Mouse (Mus musculus) forebrain, embryonic 13.5 days (tissue): Measurements from ENCODE around the gene Mical2. TPM values are rescaled to one million over a fixed set of nuclear protein-coding genes. Genes with fewer than 3 reads are reported as not detected.

Experiments
- ATAC-seq: fragments of 200-750 bp; cut with Nextera tagmentation; 2 replicates; pipeline ENCODE4 v1.8.0; 2017
- H3K27ac ChIP-seq: fragments of 300-500 bp; sonication (generic); 2 replicates; pipeline ENCODE4 v1.5.1; 2015; ENCODE audit warnings: inconsistent platforms, mild to moderate bottlenecking, moderate library complexity
- H3K27me3 ChIP-seq: fragments of 300-500 bp; sonication (generic); 2 replicates; pipeline ENCODE4 v1.6.1; 2015; ENCODE audit warnings: mild to moderate bottlenecking, inconsistent platforms
- H3K36me3 ChIP-seq: fragments of 300-500 bp; sonication (generic); 2 replicates; pipeline ENCODE4 v1.6.1; 2015; ENCODE audit warnings: mild to moderate bottlenecking, inconsistent platforms; ENCODE audit not compliant: poor library complexity, severe bottlenecking
- H3K4me1 ChIP-seq: fragments of 300-500 bp; sonication (generic); 2 replicates; pipeline ENCODE4 v1.6.1; 2015; ENCODE audit warnings: inconsistent platforms
- H3K4me2 ChIP-seq: fragments of 300-500 bp; sonication (generic); 2 replicates; pipeline ENCODE4 v1.6.1; 2015; ENCODE audit warnings: inconsistent platforms, mild to moderate bottlenecking, moderate library complexity
- H3K4me3 ChIP-seq: fragments of 300-500 bp; sonication (generic); 2 replicates; pipeline ENCODE4 v1.5.1; 2015; ENCODE audit warnings: mild to moderate bottlenecking, inconsistent platforms
- H3K9ac ChIP-seq: fragments of 300-500 bp; sonication (generic); 2 replicates; pipeline ENCODE4 v1.6.1; 2015; ENCODE audit warnings: mild to moderate bottlenecking, inconsistent platforms
- H3K9me3 ChIP-seq: fragments of 300-500 bp; sonication (generic); replicated peaks from 2 replicates; pipeline ENCODE4 v1.6.1; 2016; ENCODE audit warnings: inconsistent platforms
- WGBS: fragments of 180-500 bp; shearing (Covaris S2); methylation state at CpG from one replicate; pipeline ENCODE4 v1.1.7; 2015; 5-methylcytosine and 5-hydroxymethylcytosine counted together
- polyA plus RNA-seq: library from polyadenylated mRNA; unstranded; fragments of >200 nt; fragmentation: Nextera tagmentation; extraction: Ambion mirVana; gene quantifications from 2 replicates; pipeline ENCODE4 v1.2.1, GENCODE M21; 2015

Mical2 gene
- polyA plus RNA-seq, 1 experiment from 2014 or later, result 1.1 TPM

DNA sequence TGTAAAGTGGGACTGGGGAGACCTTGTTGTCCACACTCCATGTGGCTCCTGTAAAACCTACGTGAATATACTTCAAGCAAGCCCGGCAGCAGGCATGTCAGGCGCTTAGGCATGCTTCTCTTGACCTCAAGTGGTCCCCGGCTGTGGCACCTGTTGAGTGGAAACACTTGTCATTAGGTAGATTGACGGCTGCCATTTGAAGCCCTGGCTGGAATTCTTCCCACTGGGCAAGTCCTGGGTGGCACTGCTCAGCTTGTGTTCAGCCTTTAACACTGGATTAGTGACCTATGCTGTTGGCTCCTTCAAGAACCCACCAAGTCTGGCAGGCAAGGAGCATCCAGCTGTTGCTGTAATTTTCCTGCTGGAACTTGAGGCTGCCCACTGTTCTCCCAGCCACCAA lies 63.9 kb downstream of the Mical2 start:
- ATAC-seq, result no peak
- WGBS, result 68% methylated on average over 5 of the region's 5 CpGs
- Histone ChIP-seq H3K27ac (no peak overlapping the region), H3K36me3 (no peaks in the 10 kb centered on the region), H3K4me2 (no peak overlapping the region), H3K4me3 (no peak overlapping the region), H3K4me1 (no peaks in the 10 kb centered on the region), H3K9me3 (no peaks in the 10 kb centered on the region), H3K27me3 (no peaks in the 10 kb centered on the region), H3K9ac (no peak overlapping the region)

GRCm38 (mm10) chr7:112289990-112290389 lies 64.3 kb downstream of the Mical2 start:
- H3K4me1 ChIP-seq, result no peaks in the 10 kb centered on the region
- H3K9me3 ChIP-seq, result no peaks in the 10 kb centered on the region
- 51% methylated on average over 4 of the region's 4 CpGs for WGBS
- H3K9ac ChIP-seq, result no peak overlapping the region
- no peaks in the 10 kb centered on the region for H3K36me3 ChIP-seq
- ATAC-seq, result no peak
- H3K4me3 ChIP-seq, result no peak overlapping the region
- H3K4me2 ChIP-seq, result no peak overlapping the region
- no peak overlapping the region for H3K27ac ChIP-seq
- no peaks in the 10 kb centered on the region for H3K27me3 ChIP-seq

GRCm38 (mm10) chr7:112293456-112294104 lies 67.9 kb downstream of the Mical2 start:
- no peak for ATAC-seq
- Histone ChIP-seq H3K27me3 (no peaks in the 10 kb centered on the region), H3K4me3 (no peak overlapping the region), H3K4me2 (no peak overlapping the region), H3K9me3 (no peaks in the 10 kb centered on the region), H3K9ac (no peak overlapping the region), H3K4me1 (no peaks in the 10 kb centered on the region), H3K27ac (no peak overlapping the region), H3K36me3 (no peaks in the 10 kb centered on the region)
- 59% methylated on average over 7 of the region's 7 CpGs for WGBS

DNA sequence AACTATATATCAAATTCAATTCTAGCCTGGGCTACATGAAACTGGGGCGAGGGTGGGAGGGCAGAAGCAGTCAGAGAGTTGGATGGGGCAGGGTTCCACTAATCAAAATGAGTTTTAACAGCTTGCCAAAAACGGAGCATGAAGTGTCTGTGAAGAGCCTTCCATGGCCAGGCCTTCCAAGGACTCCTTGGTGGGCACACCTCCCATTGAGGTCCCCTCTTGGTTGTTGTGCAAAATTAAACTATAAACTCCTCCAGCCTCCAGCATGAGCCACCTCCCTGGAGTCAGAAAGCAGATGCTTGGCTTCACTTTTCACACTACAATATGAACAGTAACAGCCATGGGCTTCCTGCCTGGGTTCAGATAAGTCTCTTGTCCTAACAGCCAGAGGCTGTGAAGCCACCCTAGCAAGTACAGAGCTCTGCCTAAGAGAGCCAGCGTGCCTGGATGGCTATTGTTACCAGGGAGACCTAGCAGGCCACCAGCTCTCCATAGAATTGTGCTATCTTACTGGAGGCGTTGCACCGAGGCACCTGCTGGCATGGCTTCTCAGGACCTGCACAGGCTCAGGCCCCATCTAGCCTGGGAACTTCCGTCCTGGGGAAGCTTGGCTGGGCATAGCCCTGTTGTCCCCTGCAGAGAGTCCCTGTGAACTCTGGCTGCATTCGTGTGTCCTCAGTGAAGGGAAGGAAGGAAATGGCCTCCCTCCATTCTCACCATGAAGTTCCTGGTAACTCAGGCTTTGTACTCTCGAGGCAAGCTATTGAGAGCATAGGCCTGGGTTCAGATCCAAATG lies 70.0 kb downstream of the Mical2 start:
- Histone ChIP-seq H3K27me3 (no peaks in the 10 kb centered on the region), H3K4me2 (no peak overlapping the region), H3K36me3 (no peaks in the 10 kb centered on the region), H3K9me3 (no peaks in the 10 kb centered on the region), H3K4me1 (no peaks in the 10 kb centered on the region), H3K4me3 (no peak overlapping the region), H3K27ac (no peak overlapping the region), H3K9ac (no peak overlapping the region)
- no peak for ATAC-seq
- 65% methylated on average over 8 of the region's 8 CpGs for WGBS

GRCm38 (mm10) chr7:112298032-112298431 lies 72.4 kb downstream of the Mical2 start:
- H3K9ac ChIP-seq, result no peak overlapping the region
- H3K4me2 ChIP-seq, result no peak overlapping the region
- 75% methylated on average over 9 of the region's 9 CpGs for WGBS
- H3K4me3 ChIP-seq, result no peak overlapping the region
- H3K4me1 ChIP-seq, result no peaks in the 10 kb centered on the region
- no peak for ATAC-seq
- H3K9me3 ChIP-seq, result no peaks in the 10 kb centered on the region
- H3K36me3 ChIP-seq, result no peaks in the 10 kb centered on the region
- no peaks in the 10 kb centered on the region for H3K27me3 ChIP-seq
- no peak overlapping the region for H3K27ac ChIP-seq

- no peak for ATAC-seq
- H3K4me2 ChIP-seq, result no peak overlapping the region
- H3K9me3 ChIP-seq, result no peaks in the 10 kb centered on the region
- no peaks in the 10 kb centered on the region for H3K27me3 ChIP-seq
- no peaks in the 10 kb centered on the region for H3K4me1 ChIP-seq
- H3K27ac ChIP-seq, result no peak overlapping the region
- WGBS, result 83% methylated on average over 3 of the region's 3 CpGs
- H3K36me3 ChIP-seq, result no peaks in the 10 kb centered on the region
- H3K9ac ChIP-seq, result no peak overlapping the region
- no peak overlapping the region for H3K4me3 ChIP-seq
These were observed 73.3 kb downstream of the Mical2 start for GRCm38 (mm10) chr7:112298871-112299422.

DNA sequence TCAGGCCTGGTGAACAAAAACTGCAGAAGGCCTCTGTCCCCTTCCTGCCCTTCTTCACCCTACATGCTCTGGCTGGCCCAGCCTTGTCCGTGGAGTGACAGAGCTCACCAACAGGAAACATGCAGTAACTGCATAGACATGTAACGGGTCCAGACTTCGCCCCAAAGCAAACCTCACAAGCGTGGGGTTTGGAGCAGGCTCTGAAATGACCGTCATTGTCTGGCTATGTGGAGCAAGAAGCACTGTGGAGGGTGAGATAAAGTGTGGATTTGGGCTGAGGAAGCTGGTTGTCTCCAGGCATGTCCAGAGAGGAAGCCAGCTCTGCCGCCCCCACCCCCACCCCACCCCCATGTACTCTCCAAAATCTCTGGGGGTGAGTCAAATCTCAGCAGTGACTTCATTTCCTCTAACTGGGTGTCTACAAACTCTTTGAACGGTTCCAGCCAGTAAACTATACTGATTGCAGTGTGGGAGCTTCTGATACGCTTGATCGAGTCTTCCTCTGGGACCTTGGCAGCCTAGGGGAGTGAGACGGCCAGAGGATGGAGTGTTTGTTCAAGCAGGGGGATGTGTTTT lies 74.0 kb downstream of the Mical2 start:
- H3K9ac ChIP-seq, result no peak overlapping the region
- 0 out of 2 replicates have a peak, but pooled peaks cover 3% of the 10 kb centered on the region for H3K4me1 ChIP-seq
- H3K4me3 ChIP-seq, result no peak overlapping the region
- no peak for ATAC-seq
- H3K27ac ChIP-seq, result no peak overlapping the region
- WGBS, result 76% methylated on average over 10 of the region's 10 CpGs
- no peaks in the 10 kb centered on the region for H3K9me3 ChIP-seq
- no peaks in the 10 kb centered on the region for H3K27me3 ChIP-seq
- no peak overlapping the region for H3K4me2 ChIP-seq
- H3K36me3 ChIP-seq, result no peaks in the 10 kb centered on the region

DNA sequence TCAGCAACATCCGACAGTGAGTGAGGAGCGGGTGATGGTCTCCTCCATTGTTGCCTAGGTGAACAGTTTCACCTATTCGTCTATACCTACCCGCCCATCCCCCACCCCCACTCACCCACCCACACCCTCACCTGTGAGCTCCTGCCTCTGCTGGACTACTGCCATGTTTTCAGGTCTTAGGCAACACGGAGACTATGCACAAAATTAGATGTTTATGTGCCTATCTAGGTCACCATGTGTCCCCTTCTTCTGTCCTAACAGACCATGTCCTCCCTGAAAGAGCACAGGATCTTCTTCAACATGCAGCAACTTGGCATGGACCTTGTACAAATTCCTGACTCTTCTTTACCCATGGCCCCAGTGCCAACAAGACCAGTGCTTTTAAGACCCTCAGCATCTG lies 74.5 kb downstream of the Mical2 start:
- Histone ChIP-seq H3K4me1 (0 out of 2 replicates have a peak, but pooled peaks cover 3% of the 10 kb centered on the region), H3K4me3 (no peak overlapping the region), H3K4me2 (no peak overlapping the region), H3K27me3 (no peaks in the 10 kb centered on the region), H3K9me3 (no peaks in the 10 kb centered on the region), H3K27ac (no peak overlapping the region), H3K36me3 (no peaks in the 10 kb centered on the region), H3K9ac (no peak overlapping the region)
- WGBS, result 91% methylated on average over 5 of the region's 5 CpGs
- no peak for ATAC-seq

GRCm38 (mm10) chr7:112301052-112301451 lies 75.4 kb downstream of the Mical2 start:
- no peak for ATAC-seq
- no peaks in the 10 kb centered on the region for H3K36me3 ChIP-seq
- H3K4me2 ChIP-seq, result no peak overlapping the region
- no peak overlapping the region for H3K4me3 ChIP-seq
- no peaks in the 10 kb centered on the region for H3K9me3 ChIP-seq
- H3K4me1 ChIP-seq, result 0 out of 2 replicates have a peak, but pooled peaks cover 3% of the 10 kb centered on the region
- H3K27ac ChIP-seq, result no peak overlapping the region
- no peaks in the 10 kb centered on the region for H3K27me3 ChIP-seq
- no peak overlapping the region for H3K9ac ChIP-seq

DNA sequence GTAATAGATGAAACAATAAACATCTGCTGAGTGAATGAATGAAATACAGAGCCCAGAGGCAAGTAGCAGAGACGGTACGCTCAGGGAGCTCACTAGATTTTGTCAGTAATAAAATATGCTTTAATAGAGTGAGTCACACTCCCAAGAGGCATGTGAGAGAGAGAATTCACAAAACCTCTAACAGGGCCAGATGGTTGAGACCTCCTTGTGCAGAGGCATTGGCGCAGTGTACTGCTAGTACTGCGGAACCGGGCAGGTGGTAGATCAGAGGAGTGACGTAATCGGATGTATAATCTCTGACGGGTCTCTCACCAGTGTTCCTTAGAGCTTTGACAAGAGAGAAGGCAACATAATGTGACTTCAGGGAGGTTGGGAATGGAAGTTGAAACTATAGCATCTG lies 78.7 kb downstream of the Mical2 start:
- H3K36me3 ChIP-seq, result no peaks in the 10 kb centered on the region
- 0 out of 2 replicates have a peak, but pooled peaks cover 3% of the 10 kb centered on the region for H3K4me1 ChIP-seq
- ATAC-seq, result no peak
- no peaks in the 10 kb centered on the region for H3K9me3 ChIP-seq
- no peaks in the 10 kb centered on the region for H3K27me3 ChIP-seq
- 84% methylated on average over 8 of the region's 8 CpGs for WGBS
- no peak overlapping the region for H3K4me2 ChIP-seq
- no peak overlapping the region for H3K9ac ChIP-seq
- H3K4me3 ChIP-seq, result no peak overlapping the region
- H3K27ac ChIP-seq, result no peak overlapping the region

- H3K27me3 ChIP-seq, result no peaks in the 10 kb centered on the region
- H3K36me3 ChIP-seq, result no peaks in the 10 kb centered on the region
- no peak for ATAC-seq
- 0 out of 2 replicates have a peak, but pooled peaks cover 6% of the 10 kb centered on the region for H3K4me1 ChIP-seq
- no peak overlapping the region for H3K27ac ChIP-seq
- no peak overlapping the region for H3K4me2 ChIP-seq
- no peaks in the 10 kb centered on the region for H3K9me3 ChIP-seq
- no peak overlapping the region for H3K4me3 ChIP-seq
- no peak overlapping the region for H3K9ac ChIP-seq
- WGBS, result 88% methylated on average over 11 of the region's 11 CpGs
These were observed 83.8 kb downstream of the Mical2 start for GRCm38 (mm10) chr7:112309289-112310016.

DNA sequence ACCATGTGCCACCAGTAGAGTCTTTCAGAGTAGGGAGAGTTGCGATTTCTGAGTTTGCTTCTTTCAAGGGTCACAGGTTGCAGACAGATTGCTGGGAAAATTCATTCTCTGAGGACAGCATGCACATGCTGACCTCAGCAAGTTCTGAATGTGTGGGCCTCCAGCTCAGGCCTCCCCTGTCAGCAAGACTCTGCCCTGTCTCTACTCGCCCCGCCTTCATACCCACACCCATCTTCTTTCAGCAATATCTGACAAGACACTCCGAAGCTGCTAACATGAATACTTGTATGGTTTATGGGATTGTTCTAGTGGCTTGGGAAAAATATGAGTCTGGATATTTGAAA lies 84.3 kb downstream of the Mical2 start:
- no peak overlapping the region for H3K9ac ChIP-seq
- H3K4me1 ChIP-seq, result 0 out of 2 replicates have a peak, but pooled peaks cover 6% of the 10 kb centered on the region
- ATAC-seq, result no peak
- H3K27ac ChIP-seq, result no peak overlapping the region
- no peaks in the 10 kb centered on the region for H3K9me3 ChIP-seq
- H3K4me2 ChIP-seq, result no peak overlapping the region
- H3K36me3 ChIP-seq, result no peaks in the 10 kb centered on the region
- no peaks in the 10 kb centered on the region for H3K27me3 ChIP-seq
- 92% methylated on average over 4 of the region's 4 CpGs for WGBS
- H3K4me3 ChIP-seq, result no peak overlapping the region
